Mouse (Mus musculus) left cerebral cortex, postnatal 25 days (tissue): ENCODE results near the gene Tenm1. TPM values are rescaled to one million over a fixed set of nuclear protein-coding genes. Genes with fewer than 3 reads are reported as not detected.

Experiments
- DNase-seq, 2 experiments: peaks; one replicate each; pipeline ENCODE4 v3.0.0; 2022; ENCODE audit warnings: low spot score in 2 of 2, mixed read lengths in 1 of 2
- intact Hi-C: fragments of 180-260 bp; cut with DNase I; formaldehyde crosslinking; loops from one replicate; pipeline ENCODE4 v1.15.1; 2025
- total RNA-seq, 2 experiments: library from RNA; stranded (reverse); gene quantifications; 2 replicates each; pipeline ENCODE4 v1.2.3; 2021

The Tenm1 gene
- total RNA-seq, 2 experiments from 2014 or later, result 47.3 to 54.6 TPM

- no peak for DNase-seq
- intact Hi-C loops, result no loop called here
These were observed 442.8 kb downstream of the Tenm1 start for GRCm38 (mm10) chrX:42986100-42986499.

DNA sequence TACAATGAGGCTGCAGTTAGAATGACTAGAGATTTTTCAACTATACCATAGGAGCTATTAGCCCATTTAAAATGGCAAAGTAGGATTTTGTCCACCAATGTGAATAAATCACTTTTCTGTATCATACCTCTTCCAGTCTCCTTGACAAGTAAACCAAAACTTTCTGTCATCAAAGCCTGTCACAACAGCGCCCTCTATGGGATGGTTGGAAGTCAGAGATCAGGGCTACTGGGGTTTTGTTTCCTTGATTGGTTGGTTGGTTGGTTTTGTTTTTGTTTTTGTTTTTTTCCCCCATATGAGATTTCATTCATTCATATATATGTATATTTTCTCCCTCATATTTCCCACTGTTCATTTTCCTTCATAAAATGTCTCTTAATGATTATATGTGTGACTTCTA lies 455.4 kb downstream of the Tenm1 start:
- intact Hi-C loops, result no loop called here
- DNase-seq, result no peak

DNA sequence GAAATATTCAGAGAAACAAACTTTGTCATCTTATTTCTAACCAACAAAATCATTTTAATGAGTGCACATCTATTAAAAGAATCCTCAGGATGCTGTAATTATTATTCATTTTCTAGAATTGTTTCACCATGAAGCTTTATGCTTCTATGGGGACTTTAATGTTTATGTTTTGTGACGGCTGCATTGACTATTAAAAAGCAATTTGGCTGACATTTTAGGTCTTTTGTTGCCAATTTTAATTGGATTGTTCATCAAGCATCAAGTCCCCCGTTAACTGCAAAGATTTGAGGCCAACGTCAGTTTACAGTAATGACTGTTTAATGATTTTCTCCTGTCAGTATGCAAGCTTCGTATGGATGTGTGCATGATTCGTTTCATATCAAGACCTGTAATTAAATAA lies 461.3 kb downstream of the Tenm1 start:
- intact Hi-C loops, result no loop called here
- DNase-seq, result no peak

- no peak for DNase-seq
These were observed 567.2 kb downstream of the Tenm1 start for GRCm38 (mm10) chrX:42861731-42862130.

GRCm38 (mm10) chrX:42781566-42781965 lies 647.4 kb downstream of the Tenm1 start:
- DNase-seq, result no peak
- intact Hi-C loops, result no loop called here

More at GRCm38 (mm10) chrX:42861731-42862130, 567.2 kb downstream of the Tenm1 start:
- intact Hi-C loops, result no loop called here

GRCm38 (mm10) chrX:42718078-42718785 lies 710.7 kb downstream of the Tenm1 start:
- intact Hi-C loops, result no loop called here
- no peak for DNase-seq

DNA sequence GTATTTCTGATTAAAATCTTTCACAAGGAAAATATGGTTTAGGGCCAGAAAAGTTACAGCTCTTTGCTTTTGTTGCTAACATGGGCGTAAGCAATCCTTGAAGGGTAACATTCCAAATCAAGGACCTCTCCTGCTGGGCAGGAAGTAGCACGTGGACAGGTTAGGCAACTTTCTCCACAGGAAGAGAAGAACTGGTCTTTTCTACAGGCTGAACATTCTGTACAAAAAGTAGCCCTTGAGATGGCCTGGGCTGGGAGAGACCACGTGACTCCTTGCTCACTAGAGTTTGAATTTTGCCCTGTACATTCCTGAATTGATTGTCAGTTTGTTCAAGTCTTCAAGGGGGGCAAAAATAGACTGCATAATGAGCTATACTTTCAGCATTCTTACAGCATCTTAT lies 728.6 kb downstream of the Tenm1 start:
- DNase-seq, result no peak
- intact Hi-C loops, result no loop called here

- intact Hi-C loops, result no loop called here
- no peak for DNase-seq
These were observed 781.8 kb downstream of the Tenm1 start for GRCm38 (mm10) chrX:42647131-42647530.

DNA sequence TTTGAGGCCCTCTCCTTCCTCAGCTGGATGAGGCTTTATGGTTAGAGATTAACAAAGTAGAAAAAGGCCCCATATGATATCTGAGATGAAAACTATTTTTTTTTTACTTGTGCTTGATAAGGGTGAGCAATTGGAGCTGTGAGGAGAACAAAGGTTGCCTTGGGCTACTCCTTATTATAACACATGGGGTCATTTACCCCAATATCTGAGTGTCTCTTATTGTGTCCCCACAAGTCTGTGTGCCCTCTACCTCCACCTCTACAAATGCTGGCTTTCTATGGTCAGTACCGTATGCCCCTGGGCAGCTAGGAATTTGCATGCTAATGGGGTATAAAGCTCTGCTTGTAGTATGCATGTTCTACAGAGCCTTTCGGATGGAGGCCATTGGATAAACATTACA lies 848.4 kb downstream of the Tenm1 start:
- intact Hi-C loops, result no loop called here
- DNase-seq, result no peak

- intact Hi-C loops, result loop anchor here (5.0 kb wide), 1 partner anchor 869 kb away; the partner anchor contains the start of gene Tenm1
- no peak for DNase-seq
These were observed 870.2 kb downstream of the Tenm1 start for GRCm38 (mm10) chrX:42558683-42559082.

- intact Hi-C loops, result loop anchor here (5.0 kb wide), 1 partner anchor 870 kb away; the partner anchor contains the start of gene Tenm1
- DNase-seq, result peak; percentile 50 to 65
These were observed 871.6 kb downstream of the Tenm1 start for GRCm38 (mm10) chrX:42557284-42557683.

DNA sequence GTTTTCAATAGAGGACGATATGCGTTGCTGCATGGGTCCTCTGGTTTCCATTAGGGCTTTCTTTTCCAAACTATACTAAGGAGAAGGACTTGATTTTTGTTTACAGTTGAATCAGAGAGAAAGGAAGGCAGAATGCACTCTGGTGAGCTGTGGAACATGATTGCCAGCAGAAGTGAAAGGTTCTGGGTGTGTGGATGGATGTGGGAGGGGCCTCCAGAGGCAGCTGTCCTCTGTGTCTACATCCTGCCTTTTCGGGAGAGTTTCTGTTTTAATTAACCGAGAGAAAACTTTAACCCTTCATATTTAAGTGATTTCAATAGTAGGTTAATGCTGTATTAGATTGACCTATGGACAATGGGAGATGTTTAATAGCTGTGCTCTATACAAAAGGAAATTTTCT lies 880.4 kb downstream of the Tenm1 start:
- intact Hi-C loops, result no loop called here
- DNase-seq, result no peak

DNA sequence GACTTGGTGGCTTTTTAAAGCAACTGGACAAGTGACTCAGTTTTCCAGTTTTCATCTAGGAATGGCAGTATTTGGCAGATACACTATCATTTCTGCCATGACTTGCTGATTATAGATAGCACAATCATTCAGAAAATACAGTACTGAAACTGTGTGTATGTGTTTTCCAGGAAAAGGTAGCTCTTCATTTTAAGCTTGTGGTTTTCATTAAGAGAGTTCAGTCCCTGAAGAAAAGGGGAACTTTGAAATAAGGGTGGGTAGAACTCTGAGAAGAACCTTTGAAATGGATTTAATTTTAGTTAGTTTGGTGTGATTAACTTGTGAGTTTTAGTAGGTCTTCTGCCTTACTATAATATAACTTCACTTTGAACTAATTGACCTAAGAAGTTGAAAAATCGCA lies 883.9 kb downstream of the Tenm1 start:
- intact Hi-C loops, result no loop called here
- no peak for DNase-seq

DNA sequence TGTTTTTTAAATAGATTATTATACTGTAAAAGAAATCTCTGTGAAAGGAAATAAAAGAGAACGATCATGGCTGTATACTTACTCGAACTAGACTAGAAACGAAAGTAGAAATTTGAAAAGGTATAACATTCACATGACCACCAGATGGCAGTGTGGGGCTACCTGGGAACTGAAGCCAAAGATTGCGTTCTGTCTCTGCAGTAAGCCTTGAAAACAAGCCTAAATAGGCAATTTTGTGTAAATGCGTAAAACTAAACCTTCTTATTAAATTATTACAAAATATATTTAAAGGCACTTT lies 888.2 kb downstream of the Tenm1 start:
- intact Hi-C loops, result no loop called here
- peak; percentile 62 to 76 for DNase-seq

- peak; percentile 11 to 38 for DNase-seq
- intact Hi-C loops, result no loop called here
These were observed 888.7 kb downstream of the Tenm1 start for GRCm38 (mm10) chrX:42540030-42540755.

DNA sequence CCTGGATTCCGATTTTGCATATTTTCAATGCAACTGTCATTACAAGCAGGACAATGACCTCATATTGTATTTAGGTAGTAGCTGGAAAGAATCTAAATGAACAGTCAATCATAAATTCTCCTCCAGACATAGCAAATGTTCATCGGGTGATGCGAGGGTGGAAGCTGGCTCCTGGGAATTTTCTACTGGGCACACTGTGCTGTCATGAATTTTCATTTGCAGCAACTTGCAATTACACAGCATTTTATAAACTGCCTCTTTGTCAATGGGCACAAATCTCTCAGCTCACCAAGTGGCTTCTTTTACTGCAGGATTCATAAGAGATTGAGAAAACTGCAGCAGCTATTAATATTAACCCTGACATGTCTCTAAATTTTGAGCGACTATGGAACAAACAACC lies 898.2 kb downstream of the Tenm1 start:
- intact Hi-C loops, result no loop called here
- DNase-seq, result peak in 1 of 2 experiments; percentile 13

GRCm38 (mm10) chrX:42522868-42523267 lies 906.1 kb downstream of the Tenm1 start:
- intact Hi-C loops, result no loop called here

DNA sequence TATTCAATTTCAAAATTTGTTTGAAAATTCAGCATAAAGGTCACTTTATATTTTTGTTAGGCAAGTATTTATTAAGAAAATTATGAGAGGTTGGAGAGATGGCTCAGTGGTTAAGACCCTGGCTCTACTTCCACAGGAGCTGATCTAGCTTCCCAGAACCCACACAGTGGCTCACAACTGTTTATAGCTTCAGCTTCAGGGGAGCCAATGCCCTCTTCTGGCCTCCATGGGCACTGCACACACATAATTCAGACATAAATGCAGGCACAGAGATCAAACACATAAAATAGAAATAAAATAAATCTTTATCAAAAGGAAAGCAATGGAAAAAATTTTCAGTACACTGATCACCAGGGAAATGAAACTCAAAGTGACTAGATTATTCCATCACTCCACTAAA lies 916.4 kb downstream of the Tenm1 start:
- intact Hi-C loops, result no loop called here

More at GRCm38 (mm10) chrX:42522868-42523267, 906.1 kb downstream of the Tenm1 start:
- DNase-seq, result no peak

GRCm38 (mm10) chrX:42511105-42511504 lies 917.8 kb downstream of the Tenm1 start:
- DNase-seq, result no peak
- intact Hi-C loops, result no loop called here

More for the DNA sequence above, 916.4 kb downstream of the Tenm1 start:
- no peak for DNase-seq

DNA sequence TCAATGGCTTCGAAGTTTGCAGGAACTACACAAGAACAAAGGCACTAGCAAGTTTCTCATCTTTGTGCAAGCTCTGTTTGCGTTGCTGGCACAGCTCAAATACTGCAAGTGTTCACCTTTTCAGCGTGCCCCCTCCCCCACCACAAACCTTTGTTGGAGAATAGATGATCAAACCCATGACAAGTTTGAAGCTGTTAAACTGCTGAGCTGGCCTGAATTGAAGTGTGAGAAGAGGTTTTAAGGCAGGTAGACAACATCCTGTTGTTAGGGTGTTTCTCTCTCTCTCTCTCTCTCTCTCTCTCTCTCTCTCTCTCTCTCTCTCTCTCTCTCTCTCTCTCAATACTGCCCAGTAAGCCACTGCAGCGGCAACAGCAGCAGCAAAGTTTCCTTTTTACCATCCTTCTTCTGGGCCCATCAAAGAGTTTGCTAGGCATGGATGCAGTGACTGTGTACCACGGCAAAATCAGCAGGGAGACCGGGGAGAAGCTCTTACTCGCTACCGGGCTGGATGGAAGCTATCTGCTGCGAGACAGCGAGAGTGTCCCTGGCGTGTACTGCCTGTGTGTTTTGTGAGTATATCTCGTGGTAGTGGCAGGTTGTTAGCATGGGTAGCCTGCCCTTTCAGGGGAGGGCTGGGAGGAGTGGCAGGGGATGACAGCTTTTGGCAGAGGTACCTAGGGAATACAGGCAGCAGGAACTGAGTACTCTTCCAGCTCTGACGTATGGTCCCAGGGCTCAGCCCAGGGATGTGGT lies 926.5 kb downstream of the Tenm1 start, which contains the start of gene Sh2d1a:
Gene Sh2d1a (plus strand): TSS at position 163 of the 753 bp plus-strand sequence.
- intact Hi-C loops, result no loop called here

More for the DNA sequence above, 926.5 kb downstream of the Tenm1 start, which contains the start of gene Sh2d1a:
- no peak for DNase-seq
